Comparison of ENCODE assay signal across 37 mouse cellular contexts in the genomic region with DNA sequence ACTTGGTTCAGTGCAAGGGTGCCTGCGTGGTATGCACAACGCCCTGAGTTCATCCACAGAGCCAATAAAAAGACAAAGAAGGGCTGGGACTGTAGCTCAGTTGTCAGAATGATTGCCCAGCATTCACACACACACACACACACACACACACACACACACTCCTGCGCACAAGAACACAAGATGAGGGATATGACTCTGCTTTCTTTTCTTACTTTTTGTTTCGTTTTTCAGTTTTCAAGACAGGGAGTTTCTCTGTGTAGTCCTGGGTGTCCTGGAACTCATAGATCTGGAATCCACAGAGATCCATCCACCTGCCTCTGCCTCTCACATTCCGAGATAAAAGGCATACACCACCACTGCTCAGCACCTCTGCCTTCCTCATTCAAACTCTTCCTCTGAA. TPM values are rescaled to one million over a fixed set of nuclear protein-coding genes. Genes with fewer than 3 reads are reported as not detected.
DNase-seq lines count a peak whose midpoint lies in the region; ATAC-seq lines count a peak whose summit lies in the region.
"Had no signal": no experiment of that assay in that cellular context is flagged by ENCODE, and none has a peak within 500 bp of the region (broad histone marks: within the 10 kb centered on the region; RNA-seq: fewer than 3 reads in every experiment).

No protein-coding gene starts in this region.

- 81% methylated on average over 5 of the region's 5 CpGs for WGBS in liver, embryonic 11.5 days
- 84% methylated on average over 5 of the region's 5 CpGs for WGBS in hindbrain, embryonic 12.5 days

- no peaks in the 10 kb centered on the region for H3K27me3 ChIP-seq in megakaryocyte, embryonic 14.5 days (replicated peaks)
- no peaks in the 10 kb centered on the region for H3K27me3 ChIP-seq in liver, embryonic 11.5 days (replicated peaks; ENCODE audit: control insufficient read depth, insufficient read depth, low read length)
- H3K27me3 ChIP-seq in hindbrain, embryonic 12.5 days: no peaks in the 10 kb centered on the region
- H3K27me3 ChIP-seq: embryonic facial prominence, embryonic 12.5 days; heart, embryonic 15.5 days; hindbrain, embryonic 13.5 days; liver, embryonic 15.5 days; midbrain, embryonic 13.5 days; neural tube, embryonic 15.5 days had no signal

- ATAC-seq in common myeloid progenitor, adult 5-6 weeks (replicated peaks; ENCODE audit: low read depth, poor library complexity, severe bottlenecking): peak; percentile 28; the same call in 1 of the 2 replicates
- no peak for ATAC-seq in liver, embryonic 11.5 days (replicated peaks; ENCODE audit: low FRiP score)
- ATAC-seq in hindbrain, embryonic 12.5 days (ENCODE audit: low FRiP score): no peak
- ATAC-seq: forebrain, embryonic 16.5 days; midbrain, embryonic 13.5 days had no signal

- H3K4me2 ChIP-seq in liver, embryonic 11.5 days: no peak overlapping the region
- no peak overlapping the region for H3K4me2 ChIP-seq in hindbrain, embryonic 12.5 days (replicated peaks)
- H3K4me2 ChIP-seq: embryonic facial prominence, embryonic 12.5 days; heart, embryonic 15.5 days; hindbrain, embryonic 13.5 days; liver, embryonic 15.5 days; lung, embryonic 14.5 days; midbrain, embryonic 13.5 days; neural tube, embryonic 15.5 days had no signal

- intact Hi-C loops in left cerebral cortex, postnatal 14 days (cut with DNase I): loop anchor here (5.0 kb wide), 3 partner anchors 35 to 120 kb away; a partner anchor contains a TSS

- no peak overlapping the region for H3K9ac ChIP-seq in liver, embryonic 11.5 days (ENCODE audit: low read depth, low read length)
- H3K9ac ChIP-seq in hindbrain, embryonic 12.5 days: no peak overlapping the region
- H3K9ac ChIP-seq: embryonic facial prominence, embryonic 12.5 days; heart, embryonic 15.5 days; hindbrain, embryonic 13.5 days; liver, embryonic 15.5 days; lung, embryonic 14.5 days; midbrain, embryonic 13.5 days; neural tube, embryonic 15.5 days had no signal

- peaks cover 42% of the 10 kb centered on the region for H3K4me1 ChIP-seq in megakaryocyte, embryonic 14.5 days
- H3K4me1 ChIP-seq in liver, embryonic 11.5 days (replicated peaks; ENCODE audit: control insufficient read depth, insufficient read depth, low read length): peaks cover 6% of the 10 kb centered on the region; the same call in 1 of the 2 replicates
- peaks cover 7% of the 10 kb centered on the region; the same call in 1 of the 2 replicates for H3K4me1 ChIP-seq in hindbrain, embryonic 12.5 days

- H3K4me3 ChIP-seq in megakaryocyte, embryonic 14.5 days (replicated peaks): peak overlapping the region; percentile 82
- no peak overlapping the region for H3K4me3 ChIP-seq in liver, embryonic 11.5 days (ENCODE audit: low read depth, low read length)
- H3K4me3 ChIP-seq in hindbrain, embryonic 12.5 days: no peak overlapping the region
- H3K4me3 ChIP-seq: embryonic facial prominence, embryonic 12.5 days; gastrocnemius, adult 2 months; heart, embryonic 15.5 days; hindbrain, embryonic 13.5 days; liver, embryonic 15.5 days; midbrain, embryonic 13.5 days; neural tube, embryonic 15.5 days had no signal

- peak; percentile 40 for DNase-seq in 416B (ENCODE audit: low read depth)
- peak; percentile 70 for DNase-seq in CD4-positive, CD25-positive, alpha-beta regulatory T cell, adult 2 months (ENCODE audit: low read depth, low spot score)
- DNase-seq in liver, embryonic 11.5 days (ENCODE audit: low spot score): no peak
- DNase-seq in left cerebral cortex, postnatal 14 days (ENCODE audit: low spot score in 2 of 2): no peak
- DNase-seq in layer of hippocampus, adult 9-10 months (ENCODE audit: low spot score): no peak
- DNase-seq: adrenal gland, adult 8-10 months; B cell, adult 2 months; cerebellum, adult 11 months; cerebellum, adult 9-10 months; cerebellum, postnatal 36 days; embryo, embryonic 11 days; gastrocnemius, adult 2 months; heart, postnatal 36 days; kidney, adult 2 months; kidney, postnatal 4 days; layer of hippocampus, postnatal 36 days; liver; lung, embryonic 14.5 days; lung, postnatal 14 days; retina, postnatal 1 day; thymus, postnatal 4 days had no signal

- no peak overlapping the region for H3K27ac ChIP-seq in liver, embryonic 11.5 days (ENCODE audit: low read depth, low read length)
- no peak overlapping the region for H3K27ac ChIP-seq in hindbrain, embryonic 12.5 days
- H3K27ac ChIP-seq: embryonic facial prominence, embryonic 12.5 days; gastrocnemius, adult 2 months; hindbrain, embryonic 13.5 days; liver, embryonic 15.5 days; midbrain, embryonic 13.5 days; neural tube, embryonic 15.5 days had no signal

- H3K36me3 ChIP-seq in megakaryocyte, embryonic 14.5 days (replicated peaks; ENCODE audit: low read length): peaks cover 19% of the 10 kb centered on the region
- H3K36me3 ChIP-seq in liver, embryonic 11.5 days (ENCODE audit: control insufficient read depth, insufficient read depth, low read length): no peaks in the 10 kb centered on the region
- peaks cover 8% of the 10 kb centered on the region; the same call in 1 of the 2 replicates for H3K36me3 ChIP-seq in hindbrain, embryonic 12.5 days

- H3K9me3 ChIP-seq in megakaryocyte, embryonic 14.5 days: no peaks in the 10 kb centered on the region
- no peaks in the 10 kb centered on the region for H3K9me3 ChIP-seq in liver, embryonic 11.5 days (ENCODE audit: control insufficient read depth, low read length)
- no peaks in the 10 kb centered on the region for H3K9me3 ChIP-seq in hindbrain, embryonic 12.5 days (replicated peaks)
- H3K9me3 ChIP-seq: embryonic facial prominence, embryonic 12.5 days; heart, embryonic 15.5 days; hindbrain, embryonic 13.5 days; liver, embryonic 15.5 days; midbrain, embryonic 13.5 days; neural tube, embryonic 15.5 days had no signal

RNA-seq across cellular contexts. Expression of a gene that starts 6.8 kb away (rescaled TPM):
- 776 and 824 TPM in 2 replicates for total RNA-seq in common myeloid progenitor, adult 5-6 weeks (2017)
- 19.4 and 182 TPM in 2 replicates for polyA plus RNA-seq in megakaryocyte, embryonic 14.5 days (2012; ENCODE audit: insufficient read depth, low replicate concordance)
- polyA plus RNA-seq in liver, embryonic 11.5 days (2014; fragmentation: Nextera tagmentation; extraction: Ambion mirVana): 1,854 and 2,015 TPM in 2 replicates
- 1,219 and 1,243 TPM in 2 replicates for polyA plus RNA-seq in hindbrain, embryonic 12.5 days (2016; fragmentation: Nextera tagmentation; extraction: Ambion mirVana)
- 100 to 1,000 TPM; 689 to 750 TPM for total RNA-seq in left cerebral cortex, postnatal 14 days (2021)

RNA-seq across cellular contexts. Expression of a gene that starts 9.5 kb away (rescaled TPM):
- total RNA-seq in common myeloid progenitor, adult 5-6 weeks (2017): 0.97 and 9.0 TPM in 2 replicates
- 0.87 and 4.8 TPM in 2 replicates for polyA plus RNA-seq in megakaryocyte, embryonic 14.5 days (2012; ENCODE audit: insufficient read depth, low replicate concordance)
- polyA plus RNA-seq in liver, embryonic 11.5 days (2014; fragmentation: Nextera tagmentation; extraction: Ambion mirVana): 1.6 and 2.8 TPM in 2 replicates
- polyA plus RNA-seq in hindbrain, embryonic 12.5 days (2016; fragmentation: Nextera tagmentation; extraction: Ambion mirVana): 38.4 and 39.2 TPM in 2 replicates
- 10 to 100 TPM; 17.9 to 18.1 TPM for total RNA-seq in left cerebral cortex, postnatal 14 days (2021)

RNA-seq across cellular contexts. Expression of a gene that starts 25.8 kb away (rescaled TPM):
- total RNA-seq in common myeloid progenitor, adult 5-6 weeks (2017): 1.9 and 18.7 TPM in 2 replicates
- 2.5 and 169 TPM in 2 replicates for polyA plus RNA-seq in megakaryocyte, embryonic 14.5 days (2012; ENCODE audit: insufficient read depth, low replicate concordance)
- not detected in 2 replicates for polyA plus RNA-seq in liver, embryonic 11.5 days (2014; fragmentation: Nextera tagmentation; extraction: Ambion mirVana)
- polyA plus RNA-seq in hindbrain, embryonic 12.5 days (2016; fragmentation: Nextera tagmentation; extraction: Ambion mirVana): not detected in 2 replicates
- not detected for total RNA-seq in left cerebral cortex, postnatal 14 days (2021)
- total RNA-seq: adrenal gland, adult 8-10 months; gastrocnemius, adult 2 months; heart, postnatal 36 days; layer of hippocampus, adult 8-10 months; layer of hippocampus, postnatal 36 days had no signal
- polyA plus RNA-seq: embryonic facial prominence, embryonic 12.5 days; forebrain, embryonic 16.5 days; heart, embryonic 15.5 days; hindbrain, embryonic 13.5 days; kidney, adult 2 months; kidney, embryonic 16.5 days; limb, embryonic 11.5 days; liver, embryonic 15.5 days; lung, embryonic 14.5 days; midbrain, embryonic 13.5 days; neural tube, embryonic 15.5 days; stomach, embryonic 14.5 days; thymus, postnatal 0 days had no signal

RNA-seq across cellular contexts. Expression of a gene that starts 25.9 kb away (rescaled TPM):
- 25.4 and 32.0 TPM in 2 replicates for total RNA-seq in common myeloid progenitor, adult 5-6 weeks (2017)
- polyA plus RNA-seq in megakaryocyte, embryonic 14.5 days (2012; ENCODE audit: insufficient read depth, low replicate concordance): 40.3 and 115 TPM in 2 replicates
- polyA plus RNA-seq in liver, embryonic 11.5 days (2014; fragmentation: Nextera tagmentation; extraction: Ambion mirVana): 419 and 432 TPM in 2 replicates
- 9,547 and 9,692 TPM in 2 replicates for polyA plus RNA-seq in hindbrain, embryonic 12.5 days (2016; fragmentation: Nextera tagmentation; extraction: Ambion mirVana)
- 1,000 to 10,000 TPM; 2,132 to 2,150 TPM for total RNA-seq in left cerebral cortex, postnatal 14 days (2021)

RNA-seq across cellular contexts. Expression of a gene that starts 29.2 kb away (rescaled TPM):
- total RNA-seq in common myeloid progenitor, adult 5-6 weeks (2017): not detected in 2 replicates
- not detected in 2 replicates for polyA plus RNA-seq in megakaryocyte, embryonic 14.5 days (2012; ENCODE audit: insufficient read depth, low replicate concordance)
- 0.37 and 0.45 TPM in 2 replicates for polyA plus RNA-seq in liver, embryonic 11.5 days (2014; fragmentation: Nextera tagmentation; extraction: Ambion mirVana)
- 0.84 and 1.1 TPM in 2 replicates for polyA plus RNA-seq in hindbrain, embryonic 12.5 days (2016; fragmentation: Nextera tagmentation; extraction: Ambion mirVana)
- total RNA-seq in left cerebral cortex, postnatal 14 days (2021): under 1 TPM; 0.15 to 0.24 TPM
- total RNA-seq: monocyte, adult 5-6 weeks had no signal

Comparison
In these comparisons a context has a peak if more than half of its experiments do, and no peak if none do; other contexts are left out.
1. DNase-seq: peak in 416B (single experiment) and CD4-positive, CD25-positive, alpha-beta regulatory T cell, adult 2 months (single experiment); none in liver, embryonic 11.5 days (single experiment), left cerebral cortex, postnatal 14 days (0 of 2) and layer of hippocampus, adult 9-10 months (single experiment).